Mouse (Mus musculus) small intestine, adult 2 months (tissue): ENCODE data around the gene Palm.

Experiments used
- CTCF ChIP-seq: fragments of 200-500 bp; IDR thresholded peaks from 2 replicates; pipeline ENCODE4 v1.5.1; 2012; ENCODE audit warnings: low read depth, mild to moderate bottlenecking, control low read depth, inconsistent platforms, low read length, moderate library complexity, mixed read lengths; ENCODE audit not compliant: insufficient replicate concordance, insufficient read length; ENCODE audit errors: extremely low read depth
- POLR2A ChIP-seq: fragments of 200-500 bp; IDR thresholded peaks from 2 replicates; pipeline ENCODE4 v1.6.1; 2012; ENCODE audit warnings: low read depth, mild to moderate bottlenecking, control low read depth, inconsistent platforms, low read length, moderate library complexity

DNA sequence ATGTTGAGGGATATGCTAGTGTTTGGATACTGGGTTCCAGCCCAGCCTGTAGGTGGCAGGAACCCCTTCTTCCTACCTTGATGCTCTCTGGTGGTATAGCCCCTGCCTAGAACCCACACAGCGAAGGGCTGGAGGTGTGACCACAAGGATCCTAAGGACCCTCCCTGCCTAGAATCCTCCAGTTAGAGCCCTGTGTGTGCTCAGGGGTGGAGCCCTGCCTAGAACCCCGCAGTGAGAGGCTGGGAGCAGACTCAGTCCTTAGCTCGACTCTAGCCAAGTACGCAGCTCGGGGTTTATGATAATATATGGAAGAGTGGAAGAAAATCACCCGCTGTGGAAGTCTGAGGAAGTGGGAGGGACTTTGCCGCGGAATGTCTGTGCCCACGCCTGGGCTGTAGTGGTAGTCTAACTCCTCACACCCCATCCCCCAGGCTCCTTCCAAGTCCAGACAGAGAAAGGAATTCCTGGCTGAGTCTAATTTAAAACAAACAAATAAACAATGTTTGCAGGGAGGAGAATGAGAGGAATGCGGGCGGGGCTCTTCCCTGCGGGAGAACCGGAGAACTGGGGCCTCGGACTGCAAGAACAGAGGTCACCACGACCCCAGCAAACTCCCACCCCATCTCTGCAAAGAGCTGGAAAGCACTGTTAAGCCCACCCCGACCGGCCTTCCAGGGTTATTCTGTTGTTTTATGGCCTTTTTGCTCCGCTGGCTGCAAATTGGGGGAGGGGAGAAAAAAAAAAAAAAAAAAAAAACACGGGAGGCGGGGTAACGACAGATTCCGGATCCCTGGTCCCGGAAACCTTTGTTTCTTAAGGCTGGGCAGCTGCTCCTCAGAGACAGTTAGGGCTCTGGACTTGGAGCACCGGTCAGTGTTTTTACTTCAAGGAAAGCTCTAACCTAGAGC is 47.5 kb downstream of the Palm start:
- peak; percentile 38; the same call in 1 of the 2 replicates for TF ChIP-seq POLR2A
- TF ChIP-seq CTCF: no peak
